Mouse (Mus musculus) kidney, adult 2 months (tissue): ENCODE results near the gene Slc4a1. TPM values are rescaled to one million over a fixed set of nuclear protein-coding genes. Genes with fewer than 3 reads are reported as not detected.
A peak's percentile ranks its signal among the peaks of the same experiment; 100 is the strongest.

Experiments
- DNase-seq: peaks from one replicate; pipeline ENCODE4 v3.0.0; 2021
- H3K27ac ChIP-seq: fragments of 200-500 bp; 2 replicates; pipeline ENCODE4 v1.5.1; 2012; ENCODE audit warnings: low read depth, low read length, control low read depth, inconsistent platforms; ENCODE audit not compliant: insufficient read depth
- H3K27me3 ChIP-seq: fragments of 200-500 bp; replicated peaks from 2 replicates; pipeline ENCODE4 v1.6.1; 2012; ENCODE audit warnings: mild to moderate bottlenecking, moderate library complexity, low read length, inconsistent platforms; ENCODE audit not compliant: control insufficient read depth, insufficient read depth
- H3K36me3 ChIP-seq: fragments of 200-500 bp; 2 replicates; pipeline ENCODE4 v1.6.1; 2012; ENCODE audit warnings: mild to moderate bottlenecking, moderate library complexity, low read length, inconsistent platforms; ENCODE audit not compliant: control insufficient read depth, insufficient read depth
- H3K4me1 ChIP-seq: fragments of 200-500 bp; 2 replicates; pipeline ENCODE4 v1.6.1; 2011; ENCODE audit warnings: low read length; ENCODE audit not compliant: control insufficient read depth, insufficient read depth
- H3K4me3 ChIP-seq: fragments of 200-500 bp; 2 replicates; pipeline ENCODE4 v1.5.1; 2011; ENCODE audit warnings: mild to moderate bottlenecking, low read depth, low read length, control low read depth; ENCODE audit not compliant: insufficient read depth
- CTCF ChIP-seq: fragments of 200-500 bp; conservative IDR thresholded peaks from 2 replicates; pipeline ENCODE4 v1.5.1; 2011; ENCODE audit warnings: low read depth, mild to moderate bottlenecking, control low read depth, low read length, moderate library complexity, mixed read lengths; ENCODE audit not compliant: insufficient read depth, insufficient read length
- POLR2A ChIP-seq: fragments of 200-500 bp; IDR thresholded peaks from one replicate; pipeline ENCODE4 v1.6.1; 2011; ENCODE audit warnings: low read depth, low read length, control low read depth
- WGBS: fragments of 180-500 bp; shearing (Covaris S2); methylation state at CpG from one replicate; pipeline ENCODE4 v1.1.7; 2018; 5-methylcytosine and 5-hydroxymethylcytosine counted together
- polyA plus RNA-seq: library from polyadenylated mRNA; depleted of rRNA; stranded (reverse); fragments of >200 nt; gene quantifications from 2 replicates; pipeline ENCODE4 v1.2.3, GENCODE M21; 2012

Gene Slc4a1
- polyA plus RNA-seq, 1 experiment, result 90.6 TPM

- WGBS, result 82% methylated on average over 11 of the region's 11 CpGs
- H3K4me1 ChIP-seq, result no peaks in the 10 kb centered on the region
- TF ChIP-seq CTCF (no peak), POLR2A (no peak)
- H3K27me3 ChIP-seq, result no peaks in the 10 kb centered on the region
- no peaks in the 10 kb centered on the region for H3K36me3 ChIP-seq
- DNase-seq, result no peak
- no peak overlapping the region for H3K27ac ChIP-seq
- H3K4me3 ChIP-seq, result no peak overlapping the region
These were observed 17.2 kb downstream of the Slc4a1 start for GRCm38 (mm10) chr11:102348771-102349170.

GRCm38 (mm10) chr11:102348101-102348585, 17.9 kb downstream of the Slc4a1 start:
- H3K4me3 ChIP-seq, result no peak overlapping the region
- H3K36me3 ChIP-seq, result no peaks in the 10 kb centered on the region
- H3K27me3 ChIP-seq, result no peaks in the 10 kb centered on the region
- TF ChIP-seq POLR2A (no peak), CTCF (no peak)
- no peak for DNase-seq
- 87% methylated on average over 7 of the region's 7 CpGs for WGBS
- H3K4me1 ChIP-seq, result no peaks in the 10 kb centered on the region
- no peak overlapping the region for H3K27ac ChIP-seq

- no peaks in the 10 kb centered on the region for H3K4me1 ChIP-seq
- H3K27ac ChIP-seq, result no peak overlapping the region
- H3K36me3 ChIP-seq, result no peaks in the 10 kb centered on the region
- TF ChIP-seq CTCF, result no peak
- no peak for TF ChIP-seq POLR2A
- 86% methylated on average over 5 of the region's 5 CpGs for WGBS
- no peaks in the 10 kb centered on the region for H3K27me3 ChIP-seq
- no peak overlapping the region for H3K4me3 ChIP-seq
- no peak for DNase-seq
These were observed 18.3 kb downstream of the Slc4a1 start for GRCm38 (mm10) chr11:102347683-102348082.

DNA sequence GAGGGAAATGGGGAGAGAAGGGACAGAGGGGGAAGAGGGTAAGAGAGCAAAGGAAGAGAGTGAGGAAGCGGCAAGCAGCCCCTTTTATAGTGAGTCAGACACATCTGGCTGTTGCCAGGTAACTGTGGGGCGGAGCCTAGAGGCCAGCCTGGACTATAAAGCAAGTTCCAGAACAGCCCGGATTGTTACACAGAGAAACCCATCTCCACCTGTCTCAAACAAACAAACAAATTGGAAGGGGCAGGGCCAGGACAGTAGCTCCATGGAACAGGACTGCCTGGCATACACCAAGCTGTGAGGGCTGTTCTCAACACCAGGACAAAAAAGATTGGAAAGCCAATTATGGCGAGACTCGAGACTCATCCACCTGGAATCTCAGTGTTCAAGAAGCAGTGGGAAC, 19.1 kb downstream of the Slc4a1 start:
- no peak overlapping the region for H3K27ac ChIP-seq
- DNase-seq, result no peak
- H3K27me3 ChIP-seq, result no peaks in the 10 kb centered on the region
- H3K36me3 ChIP-seq, result no peaks in the 10 kb centered on the region
- 74% methylated on average over 5 of the region's 5 CpGs for WGBS
- no peaks in the 10 kb centered on the region for H3K4me1 ChIP-seq
- TF ChIP-seq CTCF (no peak), POLR2A (no peak)
- H3K4me3 ChIP-seq, result no peak overlapping the region

- Histone ChIP-seq H3K36me3 (no peaks in the 10 kb centered on the region), H3K4me3 (no peak overlapping the region), H3K27me3 (no peaks in the 10 kb centered on the region), H3K27ac (no peak overlapping the region), H3K4me1 (no peaks in the 10 kb centered on the region)
- WGBS, result 93% methylated on average over 3 of the region's 3 CpGs
- no peak for DNase-seq
- TF ChIP-seq POLR2A (no peak), CTCF (no peak)
These were observed 21.5 kb downstream of the Slc4a1 start for GRCm38 (mm10) chr11:102344458-102344857.

DNA sequence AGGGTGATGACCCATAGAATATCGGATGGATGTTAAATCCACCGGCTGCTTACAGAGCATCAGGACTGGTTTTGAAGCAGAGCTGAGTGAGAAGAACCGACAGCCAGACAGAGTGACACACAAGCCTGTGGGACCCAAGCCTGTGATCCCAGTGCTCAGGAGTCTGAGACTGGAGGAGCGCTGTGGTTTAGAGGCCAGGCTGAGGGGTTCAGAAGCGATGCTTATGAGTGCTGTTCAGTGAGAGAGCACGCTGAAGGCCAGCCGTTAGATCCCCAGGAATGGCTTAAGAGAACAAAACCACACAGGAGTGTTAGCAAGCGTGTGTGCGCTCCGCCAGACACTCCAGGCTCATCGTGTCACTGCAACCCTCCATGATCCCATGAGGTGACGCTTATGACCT, 23.3 kb downstream of the Slc4a1 start:
- DNase-seq, result no peak
- H3K4me3 ChIP-seq, result no peak overlapping the region
- WGBS, result 67% methylated on average over 12 of the region's 12 CpGs
- no peak overlapping the region for H3K27ac ChIP-seq
- H3K27me3 ChIP-seq, result no peaks in the 10 kb centered on the region
- TF ChIP-seq POLR2A, result no peak
- TF ChIP-seq CTCF, result no peak
- no peaks in the 10 kb centered on the region for H3K36me3 ChIP-seq
- 0 out of 2 replicates have a peak, but pooled peaks cover 3% of the 10 kb centered on the region for H3K4me1 ChIP-seq

GRCm38 (mm10) chr11:102341101-102341500, 24.9 kb downstream of the Slc4a1 start:
- Histone ChIP-seq H3K4me1 (0 out of 2 replicates have a peak, but pooled peaks cover 3% of the 10 kb centered on the region), H3K4me3 (no peak overlapping the region), H3K36me3 (no peaks in the 10 kb centered on the region), H3K27me3 (no peaks in the 10 kb centered on the region), H3K27ac (no peak overlapping the region)
- TF ChIP-seq CTCF, result no peak
- TF ChIP-seq POLR2A, result no peak
- no peak for DNase-seq
- WGBS, result 80% methylated on average over 4 of the region's 4 CpGs

DNA sequence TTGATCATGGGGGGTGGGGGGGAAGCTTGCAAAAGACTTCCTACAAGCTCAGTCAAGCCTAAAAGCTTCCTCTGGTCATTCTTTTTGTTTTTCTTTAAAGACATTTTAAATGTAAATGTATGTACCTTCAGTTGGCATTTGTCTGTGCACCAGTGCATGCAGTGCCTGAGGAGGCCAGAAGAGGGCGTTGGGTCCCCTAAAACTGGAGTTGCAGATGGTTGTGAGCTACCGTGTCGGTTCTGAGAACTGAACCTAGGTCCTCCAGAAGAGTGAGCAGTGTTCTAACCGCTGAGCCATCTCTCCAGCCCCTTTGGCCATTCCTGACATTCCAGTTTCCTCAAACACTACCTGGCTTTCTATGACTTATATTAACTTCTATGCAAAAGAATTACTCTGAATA, 26.4 kb downstream of the Slc4a1 start:
- no peak for DNase-seq
- Histone ChIP-seq H3K27ac (no peak overlapping the region), H3K4me3 (no peak overlapping the region), H3K4me1 (0 out of 2 replicates have a peak, but pooled peaks cover 3% of the 10 kb centered on the region), H3K27me3 (no peaks in the 10 kb centered on the region), H3K36me3 (no peaks in the 10 kb centered on the region)
- WGBS, result 66% methylated on average over 4 of the region's 4 CpGs
- TF ChIP-seq POLR2A, result no peak
- TF ChIP-seq CTCF, result peak; percentile 29; the same call in 1 of the 2 replicates
